Mouse (Mus musculus): Measurements from ENCODE around the gene Mcm9. TPM values are rescaled to one million over a fixed set of nuclear protein-coding genes. Genes with fewer than 3 reads are reported as not detected.

Mcm9 gene
- 5.7 and 6.0 TPM in 2 replicates for polyA plus RNA-seq (2015; fragmentation: Nextera tagmentation; extraction: Ambion mirVana)

DNA sequence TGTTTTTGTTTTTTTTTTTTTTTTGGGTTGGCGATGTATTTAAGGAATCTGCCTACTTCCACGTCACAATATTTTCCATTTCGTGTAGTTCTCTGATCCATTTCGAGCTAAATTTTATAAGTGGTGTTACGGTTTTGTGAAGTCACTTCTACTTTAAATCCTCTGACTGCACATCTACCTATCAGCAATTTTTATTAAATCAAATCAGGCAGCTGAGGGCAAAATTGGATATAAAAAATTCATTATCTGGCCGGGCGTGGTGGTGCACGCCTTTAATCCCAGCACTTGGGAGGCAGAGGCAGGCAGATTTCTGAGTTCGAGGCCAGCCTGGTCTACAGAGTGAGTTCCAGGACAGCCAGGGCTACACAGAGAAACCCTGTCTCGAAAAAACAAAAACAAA is at the start of gene Mcm9:
Gene Mcm9 (minus strand): TSS at position 101 of the 400 bp plus-strand sequence.

DNA sequence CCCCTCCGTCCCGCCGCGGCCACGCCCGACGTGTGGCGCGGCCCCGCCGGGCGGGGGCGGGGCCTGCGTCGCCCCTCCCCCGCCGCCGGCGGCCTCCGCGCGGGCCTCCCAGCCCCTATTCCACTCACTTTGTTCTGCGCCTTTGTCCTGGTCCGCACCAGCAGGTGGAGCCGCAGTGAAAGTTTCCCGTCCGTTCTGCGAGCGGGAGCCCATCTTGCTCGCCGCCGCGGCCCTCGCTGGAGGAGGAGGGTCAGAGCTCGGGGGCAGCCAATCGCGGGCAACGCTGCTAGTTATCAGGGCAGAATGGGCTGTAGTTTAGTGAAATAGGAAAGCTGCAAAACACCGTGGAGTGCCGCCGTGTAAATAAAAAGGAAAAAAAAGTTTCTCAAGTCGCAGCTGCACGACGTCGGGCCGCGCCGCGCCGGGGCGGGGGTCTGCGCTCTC is 33.5 kb downstream of the Mcm9 start, which contains the start of gene Asf1a:
Gene Asf1a (plus strand): TSS at position 81 of the 444 bp plus-strand sequence.

Other genes starting within 250 kb of the Mcm9 start
- gene Asf1a, start 33.7 kb downstream of the Mcm9 start, polyA plus RNA-seq (2015; fragmentation: Nextera tagmentation; extraction: Ambion mirVana), result 53.9 and 61.5 TPM in 2 replicates
- gene Fam184a, start 120.7 kb upstream of the Mcm9 start, polyA plus RNA-seq (2015; fragmentation: Nextera tagmentation; extraction: Ambion mirVana), result 18.6 and 21.2 TPM in 2 replicates